Mouse (Mus musculus) olfactory bulb, adult 2 months (tissue): Measurements from ENCODE around the gene Lag3. TPM values are rescaled to one million over a fixed set of nuclear protein-coding genes. Genes with fewer than 3 reads are reported as not detected.

ENCODE experiments used
- H3K27ac ChIP-seq: fragments of 200-500 bp; 2 replicates; pipeline ENCODE4 v1.5.1; 2012; ENCODE audit warnings: low read depth, low read length; ENCODE audit not compliant: insufficient read depth
- H3K4me1 ChIP-seq: fragments of 200-500 bp; 2 replicates; pipeline ENCODE4 v1.6.1; 2012; ENCODE audit warnings: low read length; ENCODE audit not compliant: control insufficient read depth, insufficient read depth
- H3K4me3 ChIP-seq: fragments of 200-500 bp; 2 replicates; pipeline ENCODE4 v1.5.1; 2012; ENCODE audit warnings: mild to moderate bottlenecking, low read depth, low read length, moderate library complexity; ENCODE audit not compliant: insufficient read depth
- CTCF ChIP-seq: fragments of 200-500 bp; IDR thresholded peaks from 2 replicates; pipeline ENCODE4 v1.5.1; 2012; ENCODE audit warnings: low read depth, mild to moderate bottlenecking, low read length, moderate library complexity; ENCODE audit not compliant: insufficient read depth
- POLR2A ChIP-seq: fragments of 200-500 bp; IDR thresholded peaks from 2 replicates; pipeline ENCODE4 v1.6.1; 2012; ENCODE audit warnings: mild to moderate bottlenecking, low read depth, low read length, moderate library complexity; ENCODE audit not compliant: insufficient read depth
- WGBS: fragments of 180-500 bp; shearing (Covaris S2); methylation state at CpG from one replicate; pipeline ENCODE4 v1.1.7; 2018; 5-methylcytosine and 5-hydroxymethylcytosine counted together
- polyA plus RNA-seq: library from polyadenylated mRNA; stranded (reverse); fragments of >200 nt; gene quantifications from 2 replicates; pipeline ENCODE4 v1.2.4, GENCODE M21; 2012; ENCODE audit warnings: low replicate concordance; ENCODE audit not compliant: missing spikeins, insufficient read depth, insufficient read length

Gene Lag3
- polyA plus RNA-seq, 1 experiment: not detected

DNA sequence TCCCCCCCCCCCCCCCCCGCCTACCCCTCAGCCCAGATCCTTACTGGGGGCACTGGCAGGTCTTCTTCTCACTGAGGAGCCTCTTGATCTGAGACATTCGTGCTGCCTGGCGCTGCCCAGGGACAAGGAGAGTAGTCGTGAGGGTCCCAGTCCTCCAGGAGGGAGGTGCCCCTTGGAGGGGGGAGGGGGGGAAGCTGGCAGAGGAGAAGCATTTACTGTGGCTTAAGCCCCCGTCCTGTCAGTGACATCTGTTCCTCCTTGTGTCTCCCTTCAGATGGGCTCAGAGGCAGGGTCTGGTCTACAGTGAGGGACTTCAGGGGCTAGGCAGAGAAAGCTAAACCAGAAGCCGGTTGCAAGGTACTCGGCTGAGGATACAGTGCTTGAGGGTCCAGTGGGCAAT is 44.9 kb downstream of the Lag3 start:
- WGBS: 71% methylated on average over 7 of the region's 7 CpGs
- TF ChIP-seq CTCF (no peak), POLR2A (no peak)
- Histone ChIP-seq H3K4me3 (no peak overlapping the region), H3K27ac (no peak overlapping the region), H3K4me1 (peaks cover 22% of the 10 kb centered on the region)

- Histone ChIP-seq H3K4me1 (peaks cover 29% of the 10 kb centered on the region), H3K27ac (peak overlapping the region; percentile 85; the same call in 1 of the 2 replicates), H3K4me3 (no peak overlapping the region)
- 72% methylated on average over 18 of the region's 18 CpGs for WGBS
- TF ChIP-seq CTCF (no peak), POLR2A (no peak)
Measured at GRCm38 (mm10) chr6:124865766-124866362, 45.6 kb downstream of the Lag3 start.

GRCm38 (mm10) chr6:124863658-124864298 is 47.7 kb downstream of the Lag3 start, which contains the start of gene Gpr162:
TSS of gene Gpr162 (minus strand) at chr6:124863983.
- Histone ChIP-seq H3K27ac (peak within 1 kb of the TSS; percentile 99), H3K4me1 (peaks cover 46% of the 10 kb centered on the region), H3K4me3 (peak within 1 kb of the TSS; percentile 73)
- under 1% methylated on average over 43 of the region's 43 CpGs for WGBS
- TF ChIP-seq CTCF (no peak), POLR2A (peak; percentile 33; the same call in 1 of the 2 replicates)

GRCm38 (mm10) chr6:124863125-124863657 is 48.3 kb downstream of the Lag3 start:
- WGBS: under 1% methylated on average over 15 of the region's 16 CpGs
- Histone ChIP-seq H3K4me3 (peak overlapping the region; percentile 73), H3K4me1 (peaks cover 51% of the 10 kb centered on the region), H3K27ac (peak overlapping the region; percentile 99)
- TF ChIP-seq CTCF (no peak; the same call in 1 of the 2 replicates), POLR2A (no peak)

- Histone ChIP-seq H3K4me3 (peak overlapping the region; percentile 73), H3K27ac (peak overlapping the region; percentile 99), H3K4me1 (peaks cover 55% of the 10 kb centered on the region)
- 3% methylated on average over 8 of the region's 8 CpGs for WGBS
- no peak for TF ChIP-seq CTCF
- no peak for TF ChIP-seq POLR2A
Measured at GRCm38 (mm10) chr6:124862406-124863124, 48.9 kb downstream of the Lag3 start.

DNA sequence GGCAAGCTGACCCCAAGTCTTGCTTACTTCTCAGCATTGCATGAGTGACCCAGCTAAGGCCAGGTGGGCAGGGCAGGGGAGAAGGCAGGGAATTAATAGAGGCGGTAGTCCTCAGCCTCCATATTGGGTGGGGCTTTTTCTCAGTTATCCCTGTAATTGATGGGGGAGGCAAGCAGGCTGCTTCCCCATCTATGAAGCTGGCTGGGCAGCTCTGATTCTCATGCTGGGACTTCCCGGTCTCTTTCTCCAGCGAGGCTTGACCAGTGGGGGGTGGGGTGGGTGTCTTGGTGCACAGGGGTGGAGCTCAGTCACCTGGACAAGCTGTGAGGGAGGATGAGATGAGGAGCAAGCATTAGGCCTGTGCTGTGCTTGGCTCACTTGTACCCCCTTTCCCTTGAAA is 49.7 kb downstream of the Lag3 start:
- Histone ChIP-seq H3K4me3 (peak overlapping the region; percentile 73), H3K27ac (peak overlapping the region; percentile 65), H3K4me1 (peaks cover 55% of the 10 kb centered on the region)
- no peak for TF ChIP-seq POLR2A
- no peak for TF ChIP-seq CTCF
- WGBS: 23% methylated on average over 3 of the region's 3 CpGs

DNA sequence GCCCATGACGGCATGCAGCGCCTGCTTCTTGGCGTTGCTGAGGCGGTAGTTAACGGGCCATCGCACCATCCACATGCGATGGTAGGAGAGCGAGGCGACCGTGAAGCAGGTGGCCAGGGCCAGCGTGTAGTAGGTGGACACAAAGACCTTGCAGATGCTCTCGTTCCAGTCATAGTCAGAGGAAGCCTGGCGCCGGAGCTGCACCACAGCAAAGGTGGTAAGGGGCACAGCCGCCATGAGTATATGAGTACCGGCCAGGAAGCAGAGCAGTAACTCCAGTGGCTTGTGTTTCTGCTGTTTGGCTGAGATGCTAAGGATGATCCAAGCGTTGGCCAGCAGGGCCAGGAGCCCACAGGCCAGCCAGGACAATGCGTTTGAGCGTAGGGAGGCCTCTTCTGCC is 50.2 kb downstream of the Lag3 start:
- TF ChIP-seq CTCF: no peak
- no peak for TF ChIP-seq POLR2A
- peaks cover 55% of the 10 kb centered on the region for H3K4me1 ChIP-seq
- 57% methylated on average over 19 of the region's 19 CpGs for WGBS
- peak overlapping the region; percentile 41 for H3K27ac ChIP-seq
- H3K4me3 ChIP-seq: peak overlapping the region; percentile 22

- Histone ChIP-seq H3K4me1 (peaks cover 53% of the 10 kb centered on the region), H3K4me3 (no peak overlapping the region), H3K27ac (no peak overlapping the region; the same call in 1 of the 2 replicates)
- TF ChIP-seq POLR2A: no peak
- TF ChIP-seq CTCF: no peak
- WGBS: 55% methylated on average over 9 of the region's 9 CpGs
Measured at GRCm38 (mm10) chr6:124860511-124860910, 51.0 kb downstream of the Lag3 start.

DNA sequence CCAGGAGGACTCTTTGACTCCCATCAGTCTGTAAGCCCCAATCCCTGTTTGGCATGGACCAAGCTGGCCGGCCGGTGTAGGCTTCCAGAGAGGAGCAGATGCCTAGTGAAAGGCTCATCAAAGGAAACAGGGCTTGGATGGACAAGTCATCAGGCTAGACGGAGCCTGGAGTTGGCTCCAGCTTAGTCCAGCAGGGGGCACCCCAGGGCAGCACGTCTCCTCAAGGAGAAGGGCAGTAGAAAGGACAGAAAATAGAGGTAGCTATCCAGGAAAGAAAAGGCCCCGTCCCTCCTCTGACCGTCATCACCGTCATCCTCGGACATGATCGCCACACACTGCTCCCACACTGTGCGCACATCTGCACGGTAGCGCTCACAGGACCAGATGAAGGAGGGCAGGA is 51.8 kb downstream of the Lag3 start:
- no peak for TF ChIP-seq POLR2A
- TF ChIP-seq CTCF: peak; percentile 80
- Histone ChIP-seq H3K4me1 (peaks cover 53% of the 10 kb centered on the region), H3K4me3 (peak overlapping the region; percentile 15), H3K27ac (peak overlapping the region; percentile 76)
- WGBS: 5% methylated on average over 12 of the region's 12 CpGs
